Mouse (Mus musculus) telencephalon, adult 2 months (tissue): ENCODE measurements around the gene Vps36.

Source experiments
- DNase-seq: peaks from one replicate; pipeline ENCODE4 v3.0.0-alpha.2; 2011; ENCODE audit warnings: low read depth, low spot score

Gene Vps36

GRCm38 (mm10) chr8:22192660-22193431 lies at the start of gene Vps36:
Gene Vps36, plus strand, starts transcription at chr8:22192809.
- DNase-seq: peak; percentile 27

DNA sequence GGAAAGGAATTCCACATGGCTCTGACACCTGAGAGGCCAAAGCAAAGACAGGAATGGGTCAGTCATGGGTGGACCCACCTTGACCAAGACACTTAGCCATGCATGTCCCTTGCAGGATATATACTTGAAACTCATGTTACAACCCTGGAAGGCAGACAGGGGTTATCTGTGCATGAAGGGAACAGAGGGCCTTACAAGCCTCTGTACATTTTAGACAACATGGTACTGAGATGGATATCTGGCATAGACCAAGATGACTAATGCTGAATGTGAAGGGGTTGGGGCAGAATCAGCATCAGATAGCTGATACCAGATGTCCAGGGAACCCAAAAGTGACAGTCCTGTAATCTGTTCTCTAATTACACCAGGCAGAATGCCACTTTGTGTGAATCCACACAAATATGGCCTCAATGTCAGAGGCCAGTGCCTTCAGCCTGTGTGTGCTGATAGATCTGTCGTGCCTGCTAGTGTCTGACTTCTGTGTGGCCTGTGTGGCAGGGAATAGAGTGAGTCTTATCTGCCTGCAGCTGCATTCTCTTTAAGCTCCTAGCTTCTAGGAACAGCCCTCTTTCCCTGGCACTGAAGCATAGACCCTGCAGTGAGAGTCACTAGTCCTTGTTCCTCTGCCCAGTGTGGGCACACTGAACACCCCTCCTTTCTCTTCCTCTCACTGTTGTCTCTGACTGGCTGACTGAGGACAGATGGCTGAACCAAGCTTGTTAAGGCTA lies 48.7 kb upstream of the Vps36 start:
- no peak for DNase-seq

- DNase-seq: no peak
These were observed 46.8 kb upstream of the Vps36 start for GRCm38 (mm10) chr8:22145831-22146230.

DNA sequence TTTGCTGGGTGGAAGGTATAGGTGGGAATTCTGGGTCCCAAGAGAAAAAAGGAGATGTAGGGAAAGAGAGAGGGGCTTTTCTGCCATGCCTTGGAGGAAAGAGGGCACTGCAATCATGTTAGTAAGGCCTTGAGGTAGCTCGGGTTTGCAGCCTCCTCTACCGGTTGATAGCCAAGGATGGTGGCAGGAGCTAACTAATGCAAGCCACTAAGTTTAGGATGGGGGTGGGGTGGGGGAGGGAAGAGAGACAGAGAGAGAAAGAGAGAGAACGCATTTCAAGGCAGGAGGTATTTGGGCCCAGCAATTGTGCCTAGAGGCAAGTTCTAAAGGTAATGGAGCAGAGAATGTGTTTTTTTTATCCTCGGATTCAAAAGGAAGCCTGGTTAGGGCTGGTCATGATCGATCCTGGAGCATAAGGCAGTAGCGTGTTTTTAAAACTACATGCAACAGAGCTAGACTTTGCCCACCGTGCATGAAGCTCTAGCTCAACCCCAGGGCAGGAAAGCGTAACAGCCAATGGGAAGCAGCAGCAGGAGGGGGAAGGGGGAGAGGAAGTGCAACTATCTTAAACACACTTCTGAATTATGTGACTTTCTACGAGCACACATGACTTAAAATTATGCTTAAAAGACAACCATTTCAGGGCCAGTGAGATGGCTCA lies 44.8 kb upstream of the Vps36 start:
- no peak for DNase-seq

DNA sequence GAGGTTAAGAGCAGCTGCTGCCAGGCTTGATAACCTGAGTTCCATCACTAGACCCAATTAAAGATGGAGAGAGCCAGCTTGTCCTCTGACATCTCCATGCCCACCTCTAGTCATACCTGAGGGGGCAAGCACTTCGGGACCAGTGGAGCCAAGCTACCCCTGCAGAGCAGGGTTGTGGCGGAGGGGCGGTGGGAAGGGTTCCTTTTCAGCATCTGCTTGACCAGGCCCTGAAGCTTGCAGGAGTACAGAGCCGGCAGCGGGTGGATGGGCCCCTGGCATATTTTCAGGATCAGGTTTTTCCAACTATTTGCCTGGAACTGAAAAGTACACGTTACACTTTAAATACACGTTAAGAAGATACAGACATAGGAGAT lies 44.3 kb upstream of the Vps36 start:
- DNase-seq: no peak

- no peak for DNase-seq
These were observed 42.8 kb upstream of the Vps36 start for GRCm38 (mm10) chr8:22149643-22150344.

- no peak for DNase-seq
These were observed 42.3 kb upstream of the Vps36 start for GRCm38 (mm10) chr8:22150345-22150663.

DNA sequence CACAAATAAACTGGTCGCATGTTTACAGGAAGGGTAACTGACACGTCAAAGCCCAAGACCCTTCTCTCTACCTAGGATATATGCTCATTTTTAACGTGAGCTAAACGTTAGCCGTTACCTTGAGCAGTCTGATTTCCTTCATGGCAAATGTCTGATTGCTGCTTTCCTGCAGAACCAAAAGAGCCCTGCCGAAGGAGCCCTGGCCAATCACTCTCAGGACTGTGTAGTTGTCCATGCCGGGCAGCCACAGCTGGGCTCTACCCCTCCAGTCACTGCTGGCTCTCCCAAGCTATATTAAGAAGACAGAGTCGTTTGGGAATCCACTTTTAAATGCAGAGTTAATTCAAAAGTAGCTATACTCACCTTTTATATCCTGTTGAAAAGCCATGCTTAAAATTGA lies 30.4 kb upstream of the Vps36 start:
- DNase-seq: no peak

DNA sequence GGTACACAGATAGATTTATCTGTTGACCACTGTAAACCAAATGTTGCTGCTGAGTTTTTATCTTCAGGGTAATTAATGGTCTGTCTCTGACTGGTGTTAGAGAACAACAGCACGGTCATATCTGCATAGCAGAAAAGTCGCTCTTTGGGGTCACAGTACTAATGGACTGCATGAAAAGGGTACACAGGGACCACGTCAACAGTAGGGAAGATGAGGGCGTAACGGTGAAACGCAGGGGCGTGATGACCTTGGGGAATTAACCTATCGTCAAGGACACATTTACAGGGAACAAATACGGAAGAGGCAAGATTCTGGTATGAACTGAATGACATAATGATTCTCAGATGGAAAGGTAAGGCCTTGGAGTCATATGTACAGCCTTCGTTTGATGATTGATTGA lies 28.2 kb upstream of the Vps36 start:
- DNase-seq: no peak

GRCm38 (mm10) chr8:22165251-22166079 lies 27.1 kb upstream of the Vps36 start:
- DNase-seq: no peak

DNA sequence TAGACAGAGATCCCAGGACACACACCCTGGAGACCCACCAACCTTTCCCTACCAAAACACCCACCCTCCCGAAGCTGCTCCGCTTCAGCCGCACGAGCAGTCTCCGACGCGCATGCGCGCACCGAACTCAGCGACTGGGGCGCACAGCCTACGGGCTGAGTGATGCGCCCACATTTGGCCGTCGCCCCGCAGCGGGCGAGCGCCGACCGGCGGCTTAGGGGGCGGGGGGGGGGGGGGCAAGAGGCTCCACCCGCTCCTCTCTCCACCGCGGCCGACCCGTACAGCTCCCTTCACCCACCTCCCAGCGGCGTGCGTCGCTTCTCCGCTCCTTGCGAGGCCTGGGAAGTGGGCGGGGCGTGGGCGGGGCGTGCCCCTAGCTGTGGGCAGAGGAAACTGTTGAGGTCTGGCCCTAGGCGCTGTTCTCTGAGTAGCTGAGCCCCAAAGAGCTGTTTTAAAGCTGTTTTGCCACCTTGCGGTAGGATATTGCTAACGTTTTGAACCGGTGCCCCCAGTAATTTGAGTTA lies 26.5 kb upstream of the Vps36 start, which contains the start of gene Nek3:
Gene Nek3, minus strand, starts transcription at position 356 of the 524 bp plus-strand sequence.
- DNase-seq: peak; percentile 76

GRCm38 (mm10) chr8:22169167-22169566 lies 23.4 kb upstream of the Vps36 start:
- DNase-seq: peak; percentile 41

DNA sequence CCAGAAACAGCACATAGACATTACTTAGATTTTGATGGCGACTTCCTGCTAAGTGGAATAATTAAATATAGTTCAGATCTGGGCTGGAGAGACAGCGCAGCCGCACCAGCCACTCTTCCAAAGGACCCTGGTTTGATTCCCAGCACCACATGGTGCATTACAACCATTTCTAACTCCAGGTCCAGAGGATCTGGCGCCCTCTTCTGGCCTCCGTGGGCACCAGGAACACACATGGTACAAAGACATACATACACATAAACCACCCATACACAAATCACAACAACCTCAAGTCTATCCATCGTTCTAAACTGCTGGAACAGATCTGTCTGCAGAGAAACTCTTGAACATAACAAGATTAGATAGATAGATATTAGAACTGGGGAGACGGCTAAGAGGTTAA lies 16.6 kb upstream of the Vps36 start:
- DNase-seq: no peak

GRCm38 (mm10) chr8:22184884-22185283 lies 7.7 kb upstream of the Vps36 start:
- DNase-seq: no peak

DNA sequence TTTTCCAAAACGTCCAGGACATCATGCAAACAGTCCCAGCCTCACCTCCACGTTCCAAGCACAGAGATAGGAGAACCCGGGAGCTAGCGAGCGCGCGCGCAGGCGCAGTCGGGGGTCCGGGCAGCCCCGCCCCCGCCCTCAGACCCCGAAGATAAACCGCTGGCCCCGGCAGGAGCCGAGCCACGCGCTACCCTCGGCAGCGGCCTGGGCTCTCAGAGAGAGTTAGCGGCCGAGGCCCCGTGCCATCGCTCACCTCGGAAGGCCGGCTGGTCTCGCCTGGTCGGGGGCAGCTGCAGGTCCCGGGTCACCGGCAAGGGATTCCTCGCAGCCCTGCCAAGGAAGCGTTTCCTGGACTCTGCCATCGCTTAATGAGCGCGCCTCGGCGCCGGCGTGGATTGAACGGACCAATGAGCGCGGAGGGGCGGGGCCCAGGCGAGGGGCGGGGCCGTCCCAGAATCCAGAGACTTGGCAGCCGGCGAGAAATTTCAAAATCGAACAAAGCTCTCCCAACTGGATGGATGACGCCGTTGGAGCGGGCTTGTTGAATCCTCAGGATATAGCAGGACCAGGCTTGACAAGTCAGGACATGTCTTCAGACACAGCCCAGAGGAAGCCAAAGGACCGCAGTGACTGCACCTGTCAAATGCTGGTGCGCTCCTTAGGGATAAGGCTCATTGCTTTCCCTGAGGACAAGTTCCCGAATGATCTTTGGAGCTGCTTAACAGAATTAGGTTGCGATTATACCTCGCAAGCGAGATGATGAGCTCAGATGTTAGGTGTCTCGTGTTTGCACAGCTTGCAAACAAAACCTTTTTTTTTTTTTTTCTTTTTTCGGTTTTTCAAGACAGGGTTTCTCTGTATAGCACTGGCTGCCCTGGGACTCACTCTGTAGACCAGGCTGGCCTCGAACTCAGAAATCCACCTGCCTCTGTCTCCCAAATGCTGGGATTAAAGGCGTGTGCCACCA lies 6.9 kb upstream of the Vps36 start, which contains the start of gene Ckap2:
Gene Ckap2, minus strand, starts transcription at position 389 of the 967 bp plus-strand sequence.
- DNase-seq: peak; percentile 22

GRCm38 (mm10) chr8:22193432-22194010 lies 912 bp downstream of the Vps36 start:
- peak; percentile 22 for DNase-seq

DNA sequence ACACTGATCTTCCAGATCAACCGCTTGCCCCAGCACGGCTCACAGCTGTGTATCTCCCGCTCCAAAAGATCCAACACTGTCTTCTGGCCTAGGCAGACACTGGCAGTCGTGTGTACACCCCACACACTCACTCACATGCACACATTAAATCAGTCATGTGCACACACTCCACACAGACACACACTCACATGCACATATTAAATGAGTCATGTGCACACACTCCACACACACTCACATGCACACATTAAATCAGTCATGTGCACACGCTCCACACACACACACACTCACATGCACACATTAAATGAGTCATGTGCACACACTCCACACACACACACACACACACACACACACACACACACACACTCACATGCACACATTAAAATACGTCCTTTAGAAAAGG lies 5.3 kb downstream of the Vps36 start:
- no peak for DNase-seq

DNA sequence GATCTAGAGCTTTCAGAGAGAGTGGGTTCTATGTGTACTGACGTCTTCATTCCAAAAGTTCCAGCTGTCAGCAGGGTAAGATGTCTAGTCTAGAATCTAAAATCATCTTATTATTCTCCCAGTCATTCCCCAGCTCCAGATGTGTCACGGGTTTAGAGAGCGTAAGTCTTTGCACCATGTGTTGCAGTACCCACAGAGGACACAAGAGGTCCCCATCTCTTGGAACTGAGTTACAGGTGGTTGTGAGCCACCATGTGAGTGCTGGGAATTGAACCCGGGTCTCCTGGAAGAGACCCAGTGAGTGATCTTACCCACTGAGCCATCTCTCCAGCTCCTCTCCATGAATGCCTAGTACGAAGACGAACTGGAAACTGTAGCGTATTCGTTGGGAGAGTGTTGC lies 6.9 kb downstream of the Vps36 start:
- DNase-seq: no peak

- DNase-seq: no peak
These were observed 14.9 kb downstream of the Vps36 start for GRCm38 (mm10) chr8:22207535-22207934.
